Mouse (Mus musculus) C2C12 (cell line): ENCODE measurements at regions not wholly inside any gene's neighbourhood (a gene's known extent, or its start where the extent isn't known, plus 50 kb on each side); places are given as distances from the start of the nearest gene placed in this dataset.

Experiments used
- CEBPB ChIP-seq: IDR thresholded peaks from one replicate; pipeline ENCODE4 v1.6.1; 2011; ENCODE audit warnings: low read depth, mild to moderate bottlenecking, control low read depth, moderate library complexity
- CTCF ChIP-seq: IDR thresholded peaks from one replicate; pipeline ENCODE4 v1.5.1; 2011; ENCODE audit not compliant: control insufficient read depth, insufficient read depth, insufficient read length
- FOSL1 ChIP-seq: IDR thresholded peaks from one replicate; pipeline ENCODE4 v1.8.0; 2011; ENCODE audit warnings: mild to moderate bottlenecking, low read length; ENCODE audit not compliant: poor library complexity, insufficient read depth, severe bottlenecking
- MAX ChIP-seq: IDR thresholded peaks from one replicate; pipeline ENCODE4 v1.6.1; 2011; ENCODE audit warnings: mild to moderate bottlenecking, control low read depth
- USF1 ChIP-seq: IDR thresholded peaks from one replicate; pipeline ENCODE4 v1.6.1; 2011; ENCODE audit warnings: low read depth, mild to moderate bottlenecking, control low read depth, moderate library complexity

GRCm38 (mm10) chr4:27418517-27418916 lies 1071.8 kb upstream of the Manea start:
- no peak for TF ChIP-seq CTCF
- TF ChIP-seq FOSL1: no peak
- no peak for TF ChIP-seq USF1
- no peak for TF ChIP-seq CEBPB
- TF ChIP-seq MAX: no peak
